Mouse (Mus musculus) cerebellum, adult 11 months (tissue): ENCODE measurements around the gene Nxf2.
A peak's percentile ranks its signal among the peaks of the same experiment; 100 is the strongest.
"Not testable (repeated sequence)": the region's sequence is repeated elsewhere in the genome, so short reads cannot be mapped to it uniquely, and the experiment has no call there.

Experiments
- DNase-seq: peaks from one replicate; pipeline ENCODE4 v3.0.0; 2022

Nxf2 gene

GRCm38 (mm10) chrX:134964546-134964945 lies at the start of gene Nxf2:
Gene Nxf2, minus strand, starts transcription at chrX:134964754.
- no peak for DNase-seq

GRCm38 (mm10) chrX:135011381-135011780 lies 46.8 kb upstream of the Nxf2 start:
- no peak for DNase-seq

GRCm38 (mm10) chrX:135009471-135009815 lies 44.9 kb upstream of the Nxf2 start:
- no peak for DNase-seq

- DNase-seq: peak; percentile 85
Observed at GRCm38 (mm10) chrX:135008720-135009470, 44.3 kb upstream of the Nxf2 start, which contains the start of gene Zmat1. Gene Zmat1, minus strand, starts transcription at chrX:135009209.

- DNase-seq: no peak
Observed at GRCm38 (mm10) chrX:135008021-135008420, 43.5 kb upstream of the Nxf2 start.

- DNase-seq: peak; percentile 42
Observed at GRCm38 (mm10) chrX:134963305-134964094, 1.1 kb downstream of the Nxf2 start.

- DNase-seq: peak; percentile 20
Observed at GRCm38 (mm10) chrX:134930361-134930760, 34.2 kb downstream of the Nxf2 start.

- no peak for DNase-seq
Observed at GRCm38 (mm10) chrX:134929927-134930326, 34.6 kb downstream of the Nxf2 start.

GRCm38 (mm10) chrX:134925058-134925457 lies 39.5 kb downstream of the Nxf2 start:
- peak; percentile 10 for DNase-seq

- no peak for DNase-seq
Observed at GRCm38 (mm10) chrX:134923675-134924424, 40.7 kb downstream of the Nxf2 start.

GRCm38 (mm10) chrX:134919220-134919619 lies 45.3 kb downstream of the Nxf2 start:
- no peak for DNase-seq

- no peak for DNase-seq
Observed at GRCm38 (mm10) chrX:134915745-134916144, 48.8 kb downstream of the Nxf2 start.

GRCm38 (mm10) chrX:134915315-134915714 lies 49.2 kb downstream of the Nxf2 start:
- DNase-seq: not testable (repeated sequence)

- no peak for DNase-seq
Observed at GRCm38 (mm10) chrX:134914851-134915250, 49.7 kb downstream of the Nxf2 start.

- DNase-seq: peak; percentile 5
Observed at GRCm38 (mm10) chrX:134913234-134913936, 51.2 kb downstream of the Nxf2 start.

GRCm38 (mm10) chrX:134912805-134913204 lies 51.7 kb downstream of the Nxf2 start:
- no peak for DNase-seq

- no peak for DNase-seq
Observed at GRCm38 (mm10) chrX:134910345-134910744, 54.2 kb downstream of the Nxf2 start.
